Mouse (Mus musculus) lung, postnatal 36 days (tissue): Measurements from ENCODE around the gene Rere.

Experiments
- DNase-seq: peaks from one replicate; pipeline ENCODE4 v3.0.0; 2022; ENCODE audit warnings: mixed read lengths

Rere gene

DNA sequence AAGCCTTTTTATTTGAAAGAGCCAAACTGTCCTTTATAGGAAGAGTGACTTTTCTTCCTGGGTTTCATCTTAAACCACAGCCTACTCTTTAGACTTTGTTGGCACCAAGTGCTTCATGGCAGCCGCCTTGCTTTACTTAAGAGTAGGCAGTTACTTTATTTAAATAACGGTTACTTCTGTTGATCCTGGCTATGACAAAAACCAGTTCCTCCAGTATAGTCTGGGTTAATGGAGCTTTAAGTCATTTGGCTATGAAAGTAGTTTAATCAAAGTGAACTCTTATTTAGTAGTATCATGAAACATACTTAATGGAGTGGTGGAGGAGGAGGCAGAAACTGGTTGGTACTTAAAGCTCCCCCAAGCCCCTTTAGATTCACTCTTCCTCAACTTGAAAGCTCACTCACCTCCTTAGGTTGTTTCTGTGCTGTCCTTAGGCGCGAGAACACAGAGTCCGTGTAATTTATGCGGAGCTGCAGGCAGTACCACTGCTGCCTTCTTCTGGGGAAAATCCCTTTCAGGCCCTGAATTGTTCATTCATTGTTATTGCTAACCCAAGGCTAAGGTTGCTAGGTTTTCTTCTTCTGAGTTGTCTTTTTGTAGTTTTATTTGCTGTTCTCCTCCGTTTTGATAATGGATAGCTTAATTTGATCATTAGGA lies 70.1 kb downstream of the Rere start:
- DNase-seq: no peak

DNA sequence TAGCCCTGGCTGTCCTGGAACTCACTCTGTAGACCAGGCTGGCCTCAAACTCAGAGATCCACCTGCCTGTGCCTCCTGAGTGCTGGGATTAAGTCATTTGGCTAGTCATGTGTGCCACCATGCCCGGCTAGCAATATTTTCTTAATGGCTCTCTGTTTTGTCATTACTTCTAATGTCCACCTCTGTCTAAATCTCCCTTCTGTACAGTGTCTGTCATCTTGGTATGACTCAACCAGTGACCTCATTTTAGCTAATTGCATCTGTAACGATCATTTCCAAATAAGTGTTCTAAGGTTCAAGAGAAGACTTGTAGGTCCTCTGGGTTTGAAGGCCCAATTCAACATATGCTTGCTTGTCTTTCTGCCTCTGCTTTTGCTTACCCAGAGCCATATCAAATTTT lies 71.3 kb downstream of the Rere start:
- DNase-seq: no peak

DNA sequence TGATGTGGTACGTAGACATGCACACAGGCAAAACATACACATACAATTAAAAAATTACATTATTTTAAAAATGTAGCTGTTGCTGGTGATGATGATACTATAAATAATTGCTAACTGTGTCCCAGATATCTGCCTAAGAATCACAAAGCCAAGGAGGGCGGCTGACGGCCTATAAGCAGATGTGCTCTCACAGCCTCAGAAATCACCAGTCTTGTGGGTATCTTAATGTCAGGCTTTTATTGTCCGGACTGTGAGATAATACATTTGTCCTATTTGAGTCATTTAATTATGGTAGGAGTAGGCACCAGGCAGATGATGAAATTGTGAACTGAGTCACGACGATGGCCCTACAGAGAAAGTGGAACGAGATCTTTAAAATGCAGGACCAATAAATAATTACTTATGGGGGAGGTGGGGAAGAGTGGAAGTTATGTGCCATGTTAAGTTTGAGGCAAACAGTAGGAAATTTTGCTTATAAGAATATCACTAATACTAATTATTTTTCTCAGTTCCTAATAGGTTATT lies 72.0 kb downstream of the Rere start:
- no peak for DNase-seq

DNA sequence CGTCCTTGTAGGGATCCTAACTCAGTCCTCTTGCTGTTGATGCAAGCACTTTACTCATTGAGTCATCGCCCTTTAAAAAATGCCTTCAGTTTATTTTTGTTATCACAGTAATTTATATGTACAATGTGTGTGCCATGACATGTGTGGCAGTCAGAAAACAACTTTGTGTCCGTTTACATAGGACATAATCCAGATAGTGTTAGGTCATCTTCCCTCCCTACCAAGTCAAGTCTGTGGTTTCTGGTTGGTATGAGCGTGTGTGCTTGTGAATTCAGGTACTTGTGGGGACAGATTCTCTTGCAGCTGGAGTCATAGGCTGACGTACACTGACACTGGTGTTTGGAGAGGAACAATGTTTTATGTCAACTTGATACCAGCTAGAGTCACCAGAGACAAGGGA lies 74.4 kb downstream of the Rere start:
- DNase-seq: no peak

DNA sequence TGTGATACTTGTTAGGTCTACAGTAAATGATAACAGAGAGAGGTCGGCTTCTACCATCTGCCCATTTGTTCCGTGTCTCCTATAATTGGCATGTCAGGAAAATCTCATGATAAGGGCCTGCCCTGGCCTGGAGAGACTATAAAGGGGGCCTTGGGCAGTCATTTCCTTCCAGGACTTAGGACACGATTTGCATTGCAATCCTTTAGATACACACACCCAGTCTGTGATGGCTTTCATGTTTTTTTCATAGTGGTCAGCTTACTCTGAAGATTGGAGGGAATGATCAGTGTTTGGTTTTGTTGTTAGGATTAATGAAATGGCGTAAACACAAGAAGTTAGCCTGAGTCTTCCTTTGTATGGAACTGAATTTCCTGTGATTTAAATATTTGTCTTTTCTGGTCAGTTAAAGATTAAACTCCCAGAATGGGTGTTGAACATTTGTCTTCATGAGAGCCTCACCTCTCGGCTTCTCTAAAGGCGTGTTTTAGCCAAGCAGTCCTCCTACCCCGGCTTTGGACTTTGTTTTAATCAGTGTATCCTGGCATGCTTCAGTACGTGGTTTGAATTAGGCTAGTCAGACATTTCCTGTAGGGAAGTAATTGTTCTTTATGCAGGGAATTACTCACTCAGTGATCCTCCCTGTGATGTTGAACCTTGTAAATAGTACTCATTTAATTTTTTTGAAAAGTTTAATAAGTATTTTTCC lies 80.7 kb downstream of the Rere start:
- DNase-seq: peak; percentile 50

DNA sequence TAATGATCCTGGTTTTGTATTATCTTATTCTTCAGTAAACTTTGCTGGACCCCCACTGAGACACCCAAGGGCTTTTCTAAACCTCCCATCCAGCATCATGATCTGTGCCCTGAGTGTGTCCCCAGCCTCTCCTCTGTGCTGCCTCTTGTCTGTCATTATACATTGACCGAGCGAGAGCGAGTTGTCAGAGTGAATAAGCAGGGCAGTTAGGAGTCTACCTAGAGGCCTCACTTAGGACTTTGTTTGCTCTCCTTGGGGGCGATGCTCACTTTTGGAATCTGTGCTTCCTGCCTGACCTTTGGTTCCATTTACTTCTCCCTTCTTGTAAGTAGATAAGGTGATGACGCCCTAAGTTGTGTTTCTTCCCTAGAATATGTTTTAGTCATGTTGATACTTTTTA lies 81.4 kb downstream of the Rere start:
- DNase-seq: no peak

DNA sequence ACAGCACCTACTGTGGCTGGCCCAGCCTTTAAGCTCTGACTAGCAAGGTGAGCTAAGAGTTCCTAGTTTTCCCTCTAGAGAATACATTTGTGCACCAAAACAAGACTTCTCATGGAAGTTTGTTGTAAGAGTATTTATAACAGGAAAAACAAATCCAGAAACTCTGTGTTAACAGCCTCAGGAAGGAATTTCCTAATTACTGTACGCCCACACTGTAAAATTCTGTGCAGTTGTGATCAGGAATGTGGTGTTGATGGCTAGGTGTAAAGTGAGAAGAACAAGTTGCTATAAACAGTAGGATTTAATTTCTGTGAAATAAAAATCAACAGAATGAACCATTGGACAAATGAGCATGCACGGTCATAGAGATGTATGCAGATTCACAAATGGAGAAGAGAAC lies 83.3 kb downstream of the Rere start:
- no peak for DNase-seq

DNA sequence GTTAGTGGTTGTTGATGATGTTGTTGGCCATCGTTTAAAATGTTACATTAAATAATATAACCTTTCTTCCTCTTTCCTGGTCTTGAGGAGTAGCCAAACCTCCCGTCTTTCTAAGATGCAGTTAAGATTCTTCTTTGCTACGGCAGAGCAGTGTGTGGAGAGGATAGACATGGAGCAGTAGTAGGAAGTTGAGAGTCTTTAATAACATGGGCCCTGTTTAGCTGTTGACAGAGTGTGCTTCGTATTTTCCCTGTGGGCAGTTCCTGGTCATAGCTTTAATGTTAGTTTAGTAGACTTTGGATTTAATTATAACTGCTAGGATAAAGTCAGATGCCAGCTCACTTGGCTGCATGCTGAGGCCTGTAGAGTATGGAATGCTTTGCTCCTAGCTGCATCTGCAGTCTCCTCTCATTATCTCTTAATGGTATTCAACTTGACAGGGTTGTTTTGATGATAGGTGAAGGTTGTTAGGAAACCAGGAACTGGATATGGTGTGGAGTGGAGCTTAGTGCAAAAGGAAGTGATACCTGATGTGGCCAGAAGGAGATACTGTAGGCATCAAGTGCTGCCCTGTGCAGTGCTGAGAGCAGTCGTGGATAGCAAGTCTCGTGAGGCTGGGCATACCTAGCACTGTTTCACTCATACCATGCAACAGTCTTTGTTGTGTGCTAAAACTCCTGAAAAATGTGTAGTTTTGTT lies 85.2 kb downstream of the Rere start:
- DNase-seq: peak; percentile 51

DNA sequence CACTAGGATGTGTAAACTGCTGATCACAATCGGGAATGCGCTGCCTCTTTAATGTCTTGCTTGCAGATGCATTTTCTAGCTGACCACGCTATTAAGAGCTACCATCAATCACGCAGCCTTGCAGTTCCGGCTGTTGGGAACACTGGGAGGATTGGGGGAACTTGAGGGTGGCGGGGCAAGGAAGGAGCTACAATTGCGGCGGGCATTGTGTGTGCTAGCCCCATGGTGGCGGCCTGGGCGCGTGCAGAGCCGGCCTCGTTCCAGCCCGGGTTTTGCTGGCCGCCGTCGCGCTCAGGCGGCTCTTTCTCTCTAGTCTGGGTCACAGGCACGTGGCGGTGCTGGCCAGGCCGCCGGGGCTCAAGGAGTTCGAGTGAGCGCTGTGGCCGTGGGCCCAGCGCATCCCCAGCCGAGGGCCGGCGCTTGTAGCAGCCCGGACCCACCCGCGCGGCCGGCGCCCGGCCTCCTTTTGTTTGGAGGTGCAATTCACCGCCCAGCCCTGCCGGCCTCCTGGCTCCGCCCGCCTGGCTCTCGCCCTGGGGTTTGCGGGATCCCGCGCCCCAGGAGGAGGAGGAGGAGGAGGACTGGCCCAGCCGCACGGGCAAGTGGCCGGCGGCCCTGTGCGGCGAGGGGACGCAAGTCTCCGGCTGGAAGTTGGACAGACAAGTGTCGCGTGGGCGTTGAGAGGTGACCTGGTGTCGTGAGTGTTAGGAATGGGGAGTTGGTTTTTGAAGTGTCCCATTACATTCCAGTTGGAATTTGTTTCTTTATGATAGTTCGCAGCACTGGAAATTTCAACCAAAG lies 90.3 kb downstream of the Rere start:
- DNase-seq: peak; percentile 81

DNA sequence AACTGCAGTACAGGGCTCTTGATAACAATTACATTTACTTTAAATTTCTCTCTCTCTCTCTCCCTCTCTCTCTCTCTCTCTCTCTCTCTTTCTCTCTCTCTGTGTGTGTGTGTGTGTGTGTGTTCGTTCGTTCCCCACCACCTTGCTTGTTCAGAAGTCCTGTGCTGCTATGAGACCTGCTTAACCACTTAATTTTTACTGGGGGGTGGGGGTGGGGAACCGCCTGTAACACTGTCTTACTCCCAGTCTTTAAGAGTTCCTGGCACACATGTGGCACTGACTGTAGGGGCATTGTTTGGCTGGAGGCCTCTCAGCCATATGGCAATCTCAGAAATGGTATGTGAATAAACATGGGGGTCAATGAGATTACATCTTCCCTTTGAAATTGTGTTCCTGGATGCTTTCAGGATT lies 91.2 kb downstream of the Rere start:
- no peak for DNase-seq

DNA sequence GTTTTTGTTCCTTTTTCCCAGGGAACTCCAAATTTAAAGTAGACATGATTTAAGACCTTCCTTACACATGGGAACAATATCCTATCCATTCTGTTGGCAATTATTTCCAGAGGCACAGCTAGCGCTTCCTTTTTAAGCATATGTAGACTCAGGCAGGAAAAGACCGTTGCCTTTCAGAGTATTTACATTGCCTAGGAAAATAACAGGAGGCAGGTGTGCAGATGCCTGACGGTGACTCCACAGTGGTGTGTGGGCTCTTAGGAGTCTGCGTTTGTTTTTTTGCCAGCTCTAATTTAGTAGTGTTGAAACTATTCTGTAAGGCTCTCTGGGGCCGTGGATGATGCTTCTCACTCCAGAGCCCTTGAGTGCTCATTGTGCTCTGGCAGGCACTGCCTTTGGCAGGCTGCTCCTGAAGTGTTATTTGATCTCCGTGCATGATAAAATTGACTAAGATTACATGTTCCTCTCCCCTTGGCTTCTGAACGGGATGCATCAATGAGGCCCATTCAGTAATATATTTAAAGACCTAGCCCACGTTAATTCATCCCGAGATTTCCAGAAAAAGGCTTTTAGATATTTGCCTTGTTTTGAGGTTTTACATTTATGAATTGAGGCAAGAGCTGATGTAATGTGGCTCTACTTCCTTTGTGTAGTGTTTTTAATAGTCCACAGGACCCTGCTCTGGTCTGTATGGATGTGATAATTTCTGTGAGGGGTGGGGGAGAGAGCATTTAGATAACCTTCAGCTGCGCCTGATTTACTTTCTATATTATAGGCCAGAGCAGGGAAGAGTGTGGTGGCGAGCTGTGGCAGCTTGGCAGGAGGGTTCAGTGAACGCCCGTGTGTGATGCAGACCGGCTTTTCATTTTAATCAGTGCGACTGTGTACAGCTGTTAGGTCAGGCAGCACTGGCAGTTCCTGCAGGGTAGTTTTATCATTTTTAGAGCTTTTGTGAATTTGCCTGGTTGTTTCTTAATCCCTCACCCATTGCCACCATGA lies 92.0 kb downstream of the Rere start:
- peak; percentile 87 for DNase-seq

DNA sequence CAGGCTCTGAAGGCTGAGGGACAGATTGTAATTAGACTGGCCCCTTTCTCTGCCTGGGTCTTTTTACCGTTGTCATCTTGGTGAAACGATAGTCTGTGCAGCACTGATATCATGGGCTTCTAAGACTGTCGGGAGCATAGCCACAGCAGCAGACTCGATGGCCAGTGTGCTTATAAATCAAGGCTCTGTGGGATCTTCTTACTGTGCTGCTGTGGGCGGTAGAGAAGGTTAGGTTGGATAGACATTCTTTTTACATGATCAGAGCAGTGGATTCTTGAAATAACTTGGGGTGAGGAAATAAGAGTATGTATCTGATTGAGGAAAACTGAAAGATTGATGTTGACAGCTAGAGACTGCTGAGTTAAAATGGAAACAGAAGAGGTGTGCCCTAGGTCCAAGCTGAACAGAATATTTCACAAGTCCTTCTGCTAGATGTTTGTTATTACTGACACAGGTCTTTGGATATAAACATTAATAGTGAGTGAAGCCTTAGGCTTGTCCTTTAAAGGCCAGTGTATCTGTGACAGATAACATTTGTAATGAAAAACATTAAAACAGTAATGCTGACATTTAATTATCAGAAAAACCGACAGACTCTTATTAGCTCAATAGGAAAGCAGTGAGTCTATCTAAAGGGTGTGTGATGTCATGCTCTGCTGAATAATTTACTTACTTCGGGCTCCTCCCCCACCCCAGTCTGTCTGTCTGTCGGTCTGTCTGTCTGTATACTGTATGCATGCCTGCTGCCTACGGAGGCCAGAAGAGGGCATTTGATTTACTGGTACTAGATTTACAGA lies 93.4 kb downstream of the Rere start:
- peak; percentile 22 for DNase-seq

DNA sequence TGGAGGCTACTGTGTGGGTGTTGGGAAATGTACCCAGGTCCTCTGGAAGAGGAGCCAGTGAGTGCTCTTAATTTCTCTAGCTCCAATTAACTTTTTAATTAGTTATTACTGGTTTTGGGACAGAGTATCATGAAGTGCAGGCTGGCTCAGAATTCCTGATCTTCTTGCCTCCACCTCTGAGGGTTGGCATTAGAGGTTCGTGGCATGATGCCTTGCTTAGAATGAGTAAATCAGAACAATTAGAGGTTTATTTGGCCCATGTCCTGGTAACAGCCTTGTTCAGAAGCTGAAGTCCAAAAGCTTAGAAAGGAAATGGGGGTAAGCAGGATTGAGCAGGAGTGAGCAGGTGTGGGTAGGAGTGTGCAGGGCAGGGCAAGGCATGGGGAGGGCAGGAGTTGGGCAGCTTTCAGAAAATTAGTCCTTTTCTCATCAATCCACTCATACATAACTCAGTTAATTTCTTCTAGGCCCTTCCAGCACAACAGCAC lies 94.0 kb downstream of the Rere start:
- no peak for DNase-seq

DNA sequence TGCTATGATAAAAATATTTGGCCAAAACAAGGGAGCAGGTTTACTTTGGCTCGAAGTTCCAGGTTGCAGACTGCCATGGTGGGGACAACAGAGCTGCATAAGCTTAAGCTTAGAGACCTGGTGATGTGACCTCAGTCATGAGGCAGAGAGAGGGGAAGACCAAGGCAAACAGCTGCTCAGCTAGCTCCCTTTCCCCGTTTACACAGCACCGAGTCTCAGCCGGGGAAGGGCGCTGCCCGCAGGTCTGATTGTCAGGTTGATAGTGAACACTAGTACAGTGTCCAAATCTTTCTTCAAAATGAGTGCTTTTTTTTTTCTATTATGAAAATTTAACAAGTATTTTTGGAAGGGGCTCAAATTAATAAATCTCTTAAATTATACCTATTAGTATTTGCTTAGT lies 97.9 kb downstream of the Rere start:
- DNase-seq: no peak

DNA sequence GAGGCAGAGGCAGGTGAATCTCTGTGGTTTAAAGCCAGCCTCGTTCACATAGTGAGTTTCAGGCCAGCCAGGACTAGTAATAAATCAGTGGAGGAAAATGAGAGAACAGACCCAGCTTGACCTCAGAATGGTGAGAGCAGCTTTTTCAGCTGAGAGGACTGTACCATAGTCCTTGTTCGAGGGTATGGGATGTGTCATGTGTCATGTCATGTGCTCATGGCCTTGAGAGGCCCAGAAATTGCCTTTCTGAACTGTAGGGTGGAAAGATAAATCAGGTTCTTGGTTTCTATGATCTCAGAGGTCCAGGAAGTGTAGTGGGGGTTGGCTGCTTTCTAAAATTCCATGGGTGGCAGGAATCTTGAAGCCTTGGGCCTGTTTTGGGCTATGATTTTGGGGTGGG lies 98.3 kb downstream of the Rere start:
- DNase-seq: no peak

DNA sequence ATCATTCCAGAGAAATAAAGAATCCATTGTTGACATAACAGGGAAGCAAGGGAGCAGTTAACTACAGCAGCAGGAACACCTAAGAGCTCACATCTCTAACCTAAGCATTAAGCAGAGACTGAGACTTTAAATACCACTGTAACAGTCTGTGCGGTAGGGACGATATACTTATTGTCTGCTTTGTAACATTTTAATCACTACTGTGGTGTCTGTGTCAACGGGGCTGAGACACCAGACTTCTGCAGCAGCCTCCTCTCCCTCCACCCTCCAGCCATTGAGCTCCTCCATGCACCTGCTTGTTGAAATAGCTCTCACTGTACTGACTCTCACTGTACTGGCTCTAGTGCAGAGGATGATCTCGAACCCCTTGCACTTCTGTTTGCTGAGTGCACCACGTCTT lies 98.8 kb downstream of the Rere start:
- no peak for DNase-seq

DNA sequence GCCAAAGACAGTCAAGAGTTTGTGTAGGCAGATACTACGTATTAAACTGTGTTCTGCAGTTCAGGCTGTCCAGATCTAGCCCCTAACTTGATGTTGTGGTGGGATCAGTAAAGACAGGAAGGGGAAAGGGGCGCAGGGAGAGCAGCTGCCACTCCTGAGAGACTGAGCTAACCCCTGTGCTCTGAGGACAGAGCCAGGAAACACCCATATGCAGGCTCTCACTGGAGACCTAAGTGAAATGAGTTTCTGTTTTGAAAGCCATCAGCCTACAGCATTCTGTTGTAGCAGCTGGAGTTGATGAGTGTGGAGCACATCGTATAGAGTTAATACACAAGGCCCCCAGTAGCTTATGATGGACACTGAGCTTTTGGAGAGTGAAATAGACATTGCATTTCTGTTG lies 101.1 kb downstream of the Rere start:
- no peak for DNase-seq

DNA sequence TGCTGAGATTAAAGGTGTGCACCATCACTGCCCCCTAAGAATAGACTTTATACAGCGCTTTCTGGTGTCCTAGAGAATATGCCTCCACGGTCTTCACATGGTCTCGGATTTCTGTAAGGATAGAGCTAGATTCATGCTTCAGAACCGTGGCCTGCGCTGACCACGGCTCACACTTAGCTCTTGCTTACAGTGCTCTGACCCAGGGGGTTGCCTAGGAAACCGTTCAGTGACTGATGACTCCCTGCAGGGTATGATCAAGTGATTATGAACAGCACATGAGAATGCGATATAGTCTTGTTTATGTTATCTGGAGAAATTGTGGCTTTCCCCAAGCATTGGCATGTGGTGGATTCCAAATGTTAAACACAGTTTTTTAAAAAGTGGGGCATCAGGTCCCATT lies 103.0 kb downstream of the Rere start:
- no peak for DNase-seq

DNA sequence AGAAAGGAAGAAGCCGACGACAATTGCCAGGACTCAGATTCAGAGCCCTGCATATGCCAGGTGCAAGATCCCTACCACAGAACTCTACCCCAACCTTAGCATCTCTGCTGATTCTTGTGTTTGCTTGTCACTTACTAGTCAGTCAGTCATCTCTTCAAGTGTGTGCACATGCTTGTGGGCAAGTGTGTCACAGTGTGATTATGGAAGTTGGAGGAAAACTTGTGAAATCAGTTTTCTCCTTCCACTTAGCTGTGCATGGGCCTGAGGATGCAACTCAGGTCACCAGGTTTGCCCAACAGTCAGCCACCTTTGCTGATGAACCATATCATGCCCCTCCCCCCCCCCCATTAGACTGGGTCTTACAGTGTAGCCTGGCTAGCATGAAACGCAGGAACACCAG lies 103.5 kb downstream of the Rere start:
- DNase-seq: no peak

DNA sequence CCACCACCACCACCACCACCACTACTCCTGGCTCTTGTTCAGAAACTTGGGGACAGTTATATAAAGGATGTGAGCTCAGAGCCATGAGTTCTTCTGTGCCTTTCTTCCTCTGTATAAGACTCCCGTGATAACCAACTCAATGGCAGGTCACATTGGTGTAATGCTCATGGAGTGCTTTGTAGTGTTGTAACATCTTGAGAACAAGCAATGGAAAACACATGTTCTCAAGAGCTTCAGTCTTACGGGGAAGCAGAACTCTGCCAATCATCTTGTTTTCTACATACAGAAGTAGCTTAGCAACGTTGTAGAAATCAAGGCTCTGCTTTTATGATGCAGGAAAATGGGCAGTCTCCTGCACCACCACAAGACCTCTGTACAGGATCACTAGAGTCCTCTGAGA lies 107.1 kb downstream of the Rere start:
- DNase-seq: peak; percentile 53

DNA sequence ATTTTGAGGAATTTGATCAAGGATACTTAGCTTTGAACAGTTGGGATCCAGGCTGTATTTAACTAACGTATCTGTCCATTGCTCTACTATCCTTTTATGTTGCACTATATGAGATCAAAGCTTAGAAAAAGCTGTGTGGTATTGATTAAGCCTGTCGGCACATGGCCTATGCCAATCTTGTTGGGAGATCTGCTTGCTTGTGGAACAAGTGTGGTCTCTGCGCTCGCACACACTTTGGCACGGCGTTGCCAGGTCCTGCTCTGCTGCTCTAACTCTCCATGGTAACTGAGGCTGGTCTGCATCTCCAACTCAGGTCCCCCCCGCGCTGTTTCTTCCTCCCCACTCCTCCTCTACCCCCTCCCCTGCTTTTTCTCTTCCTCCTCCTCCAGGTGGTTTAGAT lies 112.2 kb downstream of the Rere start:
- DNase-seq: no peak
